Mouse (Mus musculus): ENCODE data around the gene Ddx31. TPM values are rescaled to one million over a fixed set of nuclear protein-coding genes. Genes with fewer than 3 reads are reported as not detected.

The Ddx31 gene
- total and polyA plus RNA-seq, 3 experiments = 20.9 to 26.0 TPM; not detected in 1

DNA sequence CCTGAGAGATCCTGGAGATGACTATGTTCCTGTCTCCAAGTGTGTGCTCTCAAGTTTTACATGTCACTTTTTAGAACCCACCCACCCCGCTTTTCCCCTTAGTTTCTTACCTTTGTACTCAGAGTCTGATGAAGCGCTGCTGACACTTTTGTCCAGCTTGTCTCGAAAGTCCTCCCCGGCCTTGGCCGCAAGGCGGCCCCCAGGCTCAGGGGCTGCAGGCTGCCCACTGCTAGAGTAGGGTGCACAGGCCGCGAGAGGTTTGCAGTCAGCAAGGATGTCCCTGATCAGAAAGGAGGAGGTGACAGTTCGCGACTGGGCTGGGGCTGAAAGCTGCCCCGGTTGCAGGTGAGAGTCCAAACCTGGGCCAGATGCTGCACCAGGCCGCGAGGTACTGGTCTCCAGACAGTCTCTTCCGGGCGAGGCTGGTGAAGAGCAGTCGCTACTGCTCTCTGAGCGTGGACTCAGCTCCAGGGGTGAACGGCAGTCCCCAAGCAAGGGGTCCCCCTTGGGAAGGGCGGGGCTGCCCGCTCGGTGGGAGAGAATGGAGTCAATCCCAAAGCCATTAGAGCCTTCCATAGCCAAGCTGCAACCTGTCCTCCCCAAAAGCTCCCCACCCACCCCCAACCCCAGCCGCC, 75.0 kb downstream of the Ddx31 start:
- TF ChIP-seq HCFC1 (IDR thresholded peaks at IDR 0.05; ENCODE audit: low read depth, low read length) (no peak), NELFE (IDR thresholded peaks at IDR 0.05; ENCODE audit: low read depth, low read length) (no peak), POLR2AphosphoS5 (IDR thresholded peaks at IDR 0.05; ENCODE audit: borderline replicate concordance, low read depth, low read length) (no peak), UBTF (IDR thresholded peaks at IDR 0.05; ENCODE audit: borderline replicate concordance, insufficient read depth, low read depth, low read length) (no peak), JUND (IDR thresholded peaks at IDR 0.05; ENCODE audit: low read depth, low read length) (no peak), GATA1 (IDR thresholded peaks at IDR 0.05; ENCODE audit: low read depth, low read length) (no peak), MEF2A (IDR thresholded peaks at IDR 0.05; ENCODE audit: extremely low read depth, insufficient replicate concordance, low read depth, low read length, poor library complexity, severe bottlenecking) (no peak), MYB (IDR thresholded peaks at IDR 0.05; ENCODE audit: low read depth, low read length) (no peak), ZC3H11A (IDR thresholded peaks at IDR 0.05; ENCODE audit: low read depth, low read length) (no peak), TCF12 (IDR thresholded peaks at IDR 0.05; ENCODE audit: low read depth, low read length) (no peak), E2F4 (IDR thresholded peaks at IDR 0.05; ENCODE audit: borderline replicate concordance, low read depth, low read length) (no peak), ETS1 (IDR thresholded peaks at IDR 0.05; ENCODE audit: low read depth, low read length) (no peak), ZKSCAN1 (IDR thresholded peaks at IDR 0.05; ENCODE audit: low read depth, low read length) (no peak)
- no peaks in the 10 kb centered on the region for H3K27me3 ChIP-seq (ENCODE audit: control insufficient read depth in 1 of 2, insufficient read depth in 2 of 2, low read length in 2 of 2)
- H3K9ac ChIP-seq (ENCODE audit: control insufficient read depth, low read depth, low read length, poor library complexity, severe bottlenecking) = no peak overlapping the region
- no peaks in the 10 kb centered on the region for H3K4me1 ChIP-seq (ENCODE audit: control insufficient read depth in 1 of 2, insufficient read depth in 2 of 2, low read length in 2 of 2)
- H3K36me3 ChIP-seq (ENCODE audit: control insufficient read depth in 1 of 2, insufficient read depth in 2 of 2, low read length in 2 of 2) = no peaks in the 10 kb centered on the region
- DNase-seq (ENCODE audit: low read depth, low spot score) = no peak
- no peaks in the 10 kb centered on the region for H3K9me3 ChIP-seq (replicated peaks; ENCODE audit: insufficient read depth, low read length)
- H3K4me3 ChIP-seq (ENCODE audit: control insufficient read depth in 1 of 2, insufficient read depth in 1 of 2, low read depth in 2 of 2, low read length in 2 of 2) = no peak overlapping the region
- H3K79me2 ChIP-seq (ENCODE audit: control insufficient read depth, insufficient read depth, low read length, poor library complexity) = no peaks in the 10 kb centered on the region
- no peak overlapping the region for H3K27ac ChIP-seq (ENCODE audit: control insufficient read depth, low read depth, low read length)

DNA sequence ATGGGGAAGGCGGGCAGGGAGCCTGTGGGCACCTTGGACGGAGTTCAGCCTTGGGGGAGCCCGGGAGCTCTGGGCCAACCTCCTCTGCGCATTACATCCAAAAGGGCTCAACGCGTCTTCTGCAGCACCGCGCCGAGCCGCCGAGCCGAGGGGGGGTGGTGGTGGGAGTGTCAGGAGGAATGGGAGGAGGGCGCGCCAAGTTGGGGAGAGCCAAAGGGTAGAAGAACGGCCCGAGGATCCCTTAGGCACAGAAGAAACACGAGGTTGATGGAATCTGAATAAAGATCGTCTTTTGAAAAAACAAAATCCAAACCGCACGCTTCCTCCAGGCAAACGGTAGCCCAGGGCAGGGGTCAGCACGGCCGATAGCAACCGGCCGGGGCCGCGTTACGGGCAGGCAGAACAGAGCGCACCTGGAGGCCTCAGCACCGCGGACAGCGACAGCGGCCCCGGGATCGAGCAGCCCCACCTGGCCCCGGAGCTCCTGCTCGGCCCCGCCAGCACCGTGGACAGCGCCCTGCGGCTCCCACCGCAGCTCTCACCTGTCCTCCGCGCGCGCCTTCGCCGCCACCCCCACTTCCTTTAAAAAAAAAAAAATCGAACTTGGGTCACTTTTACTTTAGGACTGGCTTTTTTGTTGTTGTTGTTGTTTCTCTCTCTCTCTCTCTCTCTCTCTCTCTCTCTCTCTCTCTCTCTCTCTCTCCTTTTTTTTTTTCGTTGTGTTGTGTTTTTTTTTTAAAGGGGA, 75.7 kb downstream of the Ddx31 start:
- no peak overlapping the region for H3K9ac ChIP-seq (ENCODE audit: control insufficient read depth, low read depth, low read length, poor library complexity, severe bottlenecking)
- TF ChIP-seq POLR2AphosphoS5 (IDR thresholded peaks at IDR 0.05; ENCODE audit: borderline replicate concordance, low read depth, low read length) = no peak
- TF ChIP-seq CHD1 (IDR thresholded peaks at IDR 0.05; ENCODE audit: low read depth, low read length) = no peak
- TF ChIP-seq EP300 (IDR thresholded peaks at IDR 0.05; ENCODE audit: low read depth in 1 of 2, low read length in 2 of 2) = no peak
- no peak for TF ChIP-seq MYC (IDR thresholded peaks at IDR 0.05; ENCODE audit: low read depth, low read length)
- TF ChIP-seq MEF2A (IDR thresholded peaks at IDR 0.05; ENCODE audit: extremely low read depth, insufficient replicate concordance, low read depth, low read length, poor library complexity, severe bottlenecking) = no peak
- no peak for TF ChIP-seq BHLHE40 (IDR thresholded peaks at IDR 0.05; ENCODE audit: borderline replicate concordance, low read depth, low read length)
- no peak for TF ChIP-seq SMC3 (IDR thresholded peaks at IDR 0.05; ENCODE audit: low read depth, low read length)
- TF ChIP-seq E2F4 (IDR thresholded peaks at IDR 0.05; ENCODE audit: borderline replicate concordance, low read depth, low read length) = no peak
- TF ChIP-seq USF2 (IDR thresholded peaks at IDR 0.05; ENCODE audit: borderline replicate concordance in 1 of 2, insufficient read depth in 1 of 2, low read depth in 1 of 2, low read length in 2 of 2) = no peak
- no peak for TF ChIP-seq GABPA (IDR thresholded peaks at IDR 0.05; ENCODE audit: low read depth, low read length)
- no peak for TF ChIP-seq MXI1 (IDR thresholded peaks at IDR 0.05; ENCODE audit: low read depth, low read length)
- TF ChIP-seq TCF12 (IDR thresholded peaks at IDR 0.05; ENCODE audit: low read depth, low read length) = no peak
- TF ChIP-seq MYB (IDR thresholded peaks at IDR 0.05; ENCODE audit: low read depth, low read length) = no peak
- TF ChIP-seq ZC3H11A (IDR thresholded peaks at IDR 0.05; ENCODE audit: low read depth, low read length) = no peak
- no peak for TF ChIP-seq POLR2AphosphoS2 (IDR thresholded peaks at IDR 0.05; ENCODE audit: low read length)
- TF ChIP-seq UBTF (IDR thresholded peaks at IDR 0.05; ENCODE audit: borderline replicate concordance, insufficient read depth, low read depth, low read length) = no peak
- no peak for TF ChIP-seq CHD2 (IDR thresholded peaks at IDR 0.05; ENCODE audit: low read length)
- TF ChIP-seq KAT2A (conservative IDR thresholded peaks at IDR 0.05; ENCODE audit: low read depth, low read length) = no peak
- TF ChIP-seq GATA1 (IDR thresholded peaks at IDR 0.05; ENCODE audit: low read depth, low read length) = no peak
- TF ChIP-seq USF1 (IDR thresholded peaks at IDR 0.05; ENCODE audit: low read depth, low read length) = no peak
- H3K4me3 ChIP-seq (ENCODE audit: control insufficient read depth in 1 of 2, insufficient read depth in 1 of 2, low read depth in 2 of 2, low read length in 2 of 2) = no peak overlapping the region
- no peaks in the 10 kb centered on the region for H3K36me3 ChIP-seq (ENCODE audit: control insufficient read depth in 1 of 2, insufficient read depth in 2 of 2, low read length in 2 of 2)
- no peaks in the 10 kb centered on the region for H3K27me3 ChIP-seq (ENCODE audit: control insufficient read depth in 1 of 2, insufficient read depth in 2 of 2, low read length in 2 of 2)
- H3K9me3 ChIP-seq (replicated peaks; ENCODE audit: insufficient read depth, low read length) = no peaks in the 10 kb centered on the region
- no peaks in the 10 kb centered on the region for H3K4me1 ChIP-seq (ENCODE audit: control insufficient read depth in 1 of 2, insufficient read depth in 2 of 2, low read length in 2 of 2)
- H3K79me2 ChIP-seq (ENCODE audit: control insufficient read depth, insufficient read depth, low read length, poor library complexity) = no peaks in the 10 kb centered on the region
- no peak for DNase-seq (ENCODE audit: low read depth, low spot score)
- no peak overlapping the region for H3K27ac ChIP-seq (ENCODE audit: control insufficient read depth, low read depth, low read length)

All from MEL (cell line).